Mouse (Mus musculus): ENCODE data around the gene Tanc1.

DNA sequence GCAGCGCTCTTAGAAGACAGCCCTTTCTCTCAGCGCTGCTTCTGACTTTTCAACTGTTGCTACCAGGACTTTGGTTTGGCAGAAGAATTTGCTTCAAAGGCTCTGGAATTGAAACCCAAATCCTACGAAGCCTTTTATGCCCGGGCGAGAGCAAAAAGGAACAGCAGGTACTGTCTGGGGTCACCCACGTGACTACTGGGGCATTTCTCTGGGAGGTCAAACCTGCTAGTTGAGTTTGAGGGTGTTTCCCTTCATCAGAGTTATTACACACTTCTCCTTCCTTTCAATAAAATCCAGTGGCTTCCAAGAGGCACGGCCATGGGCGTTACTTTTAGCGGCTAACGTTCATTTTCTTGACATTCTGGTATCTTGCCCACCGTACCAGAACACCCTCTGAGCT lies 230.1 kb downstream of the Tanc1 start:
- TF ChIP-seq GATA1 (IDR thresholded peaks at IDR 0.05; ENCODE audit: borderline replicate concordance, low read length) (no peak), FLI1 (IDR thresholded peaks at IDR 0.05; ENCODE audit: low read length) (no peak)
